Mouse (Mus musculus): ENCODE measurements around the gene Arhgap9. TPM values are rescaled to one million over a fixed set of nuclear protein-coding genes. Genes with fewer than 3 reads are reported as not detected.
A peak's percentile ranks its signal among the peaks of the same experiment; 100 is the strongest.

Gene Arhgap9
- polyA plus RNA-seq, 1 experiment from 2014 or later, result 0.88 TPM

DNA sequence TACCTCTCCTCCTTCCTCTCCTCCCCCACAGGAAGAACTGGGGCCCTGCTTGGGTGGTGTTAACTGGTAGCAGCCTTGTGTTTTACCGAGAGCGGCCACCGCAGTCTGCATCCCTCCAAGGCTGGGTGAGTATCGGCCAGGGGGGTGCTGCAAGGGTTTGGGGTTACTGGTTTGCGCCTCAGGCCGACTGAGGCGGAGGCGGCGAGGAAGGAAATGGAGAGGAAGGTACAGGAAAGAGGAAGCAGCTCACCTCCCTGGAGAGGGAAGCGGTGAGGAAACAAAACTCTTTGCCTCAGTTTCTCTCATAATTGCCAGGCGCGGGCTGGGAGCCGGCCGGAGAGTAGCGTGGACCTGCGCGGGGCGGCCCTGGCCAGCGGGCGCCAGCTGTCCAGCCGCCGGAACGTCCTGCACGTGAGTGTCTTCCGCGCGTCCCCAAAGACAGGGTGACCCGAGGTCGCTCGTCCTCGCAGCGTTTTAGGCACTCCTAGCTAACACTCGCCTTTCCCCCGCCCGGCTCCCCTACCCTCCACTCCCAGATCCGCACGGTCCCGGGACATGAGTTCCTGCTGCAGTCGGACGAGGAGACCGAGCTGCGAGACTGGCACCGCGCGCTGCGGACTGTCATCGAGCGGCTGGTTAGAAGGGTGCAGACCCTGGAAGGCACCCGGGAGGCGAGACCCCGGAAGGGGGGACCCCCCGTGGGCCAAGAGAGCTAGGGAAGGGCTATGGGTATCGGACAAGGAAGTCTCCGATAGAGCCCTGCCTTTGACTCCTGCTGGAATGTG lies 4.4 kb downstream of the Arhgap9 start:
- H3K9ac ChIP-seq (replicated peaks), result no peak overlapping the region; the same call in 1 of the 2 replicates
- no peak overlapping the region for H3K27ac ChIP-seq (replicated peaks)
- under 1% methylated on average over 54 of the region's 54 CpGs for WGBS
- peaks cover 71% of the 10 kb centered on the region for H3K27me3 ChIP-seq (replicated peaks)
- H3K4me2 ChIP-seq, result peak overlapping the region; percentile 59
- no peak; the same call in 1 of the 2 replicates for ATAC-seq (ENCODE audit: low FRiP score)
- H3K36me3 ChIP-seq, result no peaks in the 10 kb centered on the region
- peak overlapping the region; percentile 37 for H3K4me3 ChIP-seq (replicated peaks)
- no peaks in the 10 kb centered on the region for H3K9me3 ChIP-seq (replicated peaks)
- H3K4me1 ChIP-seq, result peaks cover 15% of the 10 kb centered on the region

DNA sequence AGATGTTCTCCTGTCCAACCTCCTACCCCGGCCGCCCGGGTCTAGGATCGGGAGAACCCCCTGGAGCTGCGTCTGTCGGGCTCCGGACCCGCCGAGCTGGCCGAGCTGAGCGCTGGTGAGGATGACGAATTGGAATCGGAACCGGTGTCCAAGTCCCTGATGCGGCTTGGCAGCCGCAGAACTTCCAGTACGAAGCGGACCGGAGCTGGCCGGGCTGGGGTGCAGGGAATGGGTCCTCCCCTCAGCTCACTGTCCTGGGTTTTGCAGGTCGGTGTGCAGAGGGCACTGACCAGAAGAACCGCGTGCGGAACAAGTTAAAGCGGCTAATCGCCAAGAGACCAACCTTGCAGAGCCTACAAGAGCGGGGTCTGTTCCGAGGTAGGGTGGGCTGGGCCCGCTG lies 5.1 kb downstream of the Arhgap9 start:
- no peak for ATAC-seq (ENCODE audit: low FRiP score)
- Histone ChIP-seq H3K9ac (replicated peaks) (no peak overlapping the region; the same call in 1 of the 2 replicates), H3K4me3 (replicated peaks) (peak overlapping the region; percentile 37), H3K4me1 (peaks cover 15% of the 10 kb centered on the region), H3K9me3 (replicated peaks) (no peaks in the 10 kb centered on the region), H3K27ac (replicated peaks) (no peak overlapping the region), H3K27me3 (replicated peaks) (peaks cover 71% of the 10 kb centered on the region), H3K36me3 (no peaks in the 10 kb centered on the region), H3K4me2 (peak overlapping the region; percentile 59)
- 6% methylated on average over 29 of the region's 29 CpGs for WGBS

DNA sequence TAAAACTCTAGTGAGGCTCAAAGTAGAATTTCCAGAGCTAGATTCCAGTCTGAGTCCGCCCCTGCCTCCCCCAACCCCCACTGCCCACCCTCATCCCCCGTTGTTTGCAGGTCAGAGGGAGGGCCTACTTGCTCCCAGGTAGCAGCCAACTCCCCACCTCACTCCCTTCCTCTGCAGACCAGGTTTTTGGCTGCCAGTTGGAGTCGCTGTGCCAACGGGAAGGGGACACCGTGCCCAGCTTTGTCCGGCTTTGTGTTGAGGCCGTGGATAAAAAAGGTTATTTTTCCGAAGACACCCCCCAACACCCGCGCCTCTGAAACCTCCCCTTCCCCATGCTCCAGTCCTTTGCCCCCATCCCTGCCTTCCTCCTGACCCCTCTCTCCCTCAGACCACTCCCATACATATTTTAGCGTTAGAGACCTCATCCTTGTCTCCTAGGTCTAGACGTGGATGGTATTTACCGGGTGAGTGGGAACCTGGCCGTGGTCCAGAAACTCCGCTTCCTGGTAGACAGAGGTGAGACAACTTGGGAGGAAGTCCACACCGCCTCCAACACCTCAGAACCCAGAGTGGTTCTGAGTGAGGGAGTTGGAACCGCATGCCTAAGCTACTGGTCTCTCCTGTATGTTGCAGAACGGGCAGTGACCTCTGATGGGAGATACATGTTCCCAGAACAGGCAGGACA lies 5.8 kb downstream of the Arhgap9 start:
- no peak overlapping the region for H3K9ac ChIP-seq (replicated peaks)
- no peak overlapping the region for H3K4me2 ChIP-seq
- peaks cover 67% of the 10 kb centered on the region for H3K27me3 ChIP-seq (replicated peaks)
- no peaks in the 10 kb centered on the region for H3K9me3 ChIP-seq (replicated peaks)
- 51% methylated on average over 18 of the region's 18 CpGs for WGBS
- ATAC-seq (ENCODE audit: low FRiP score), result no peak
- H3K4me3 ChIP-seq (replicated peaks), result no peak overlapping the region
- no peak overlapping the region for H3K27ac ChIP-seq (replicated peaks)
- peaks cover 15% of the 10 kb centered on the region for H3K4me1 ChIP-seq
- H3K36me3 ChIP-seq, result no peaks in the 10 kb centered on the region

DNA sequence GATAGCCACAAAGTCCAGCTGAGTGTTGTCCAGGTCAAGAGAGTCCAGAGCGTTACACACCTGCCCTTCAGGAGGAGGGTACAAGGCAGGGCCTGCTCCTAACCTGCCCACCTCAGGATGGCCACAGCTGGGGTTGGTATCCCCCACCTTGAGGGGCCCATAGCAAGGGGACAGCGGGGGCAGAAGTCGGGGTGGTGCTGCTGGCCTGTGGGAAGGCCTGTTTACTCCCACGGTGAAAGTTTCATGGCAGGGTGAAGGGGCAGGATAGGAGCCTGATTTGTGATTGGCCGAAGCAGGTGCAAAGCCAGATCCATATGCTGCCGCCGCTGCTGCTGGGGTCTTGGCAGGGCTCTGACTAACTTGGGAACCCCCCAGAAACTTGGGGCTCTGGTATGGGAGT lies 8.4 kb downstream of the Arhgap9 start:
- H3K4me3 ChIP-seq (replicated peaks), result no peak overlapping the region
- no peak overlapping the region for H3K27ac ChIP-seq (replicated peaks)
- no peak overlapping the region for H3K4me2 ChIP-seq
- no peak for ATAC-seq (ENCODE audit: low FRiP score)
- no peaks in the 10 kb centered on the region for H3K9me3 ChIP-seq (replicated peaks)
- WGBS, result 88% methylated on average over 7 of the region's 7 CpGs
- H3K9ac ChIP-seq (replicated peaks), result no peak overlapping the region
- H3K27me3 ChIP-seq (replicated peaks), result peaks cover 43% of the 10 kb centered on the region
- no peaks in the 10 kb centered on the region for H3K36me3 ChIP-seq
- H3K4me1 ChIP-seq, result peaks cover 15% of the 10 kb centered on the region

DNA sequence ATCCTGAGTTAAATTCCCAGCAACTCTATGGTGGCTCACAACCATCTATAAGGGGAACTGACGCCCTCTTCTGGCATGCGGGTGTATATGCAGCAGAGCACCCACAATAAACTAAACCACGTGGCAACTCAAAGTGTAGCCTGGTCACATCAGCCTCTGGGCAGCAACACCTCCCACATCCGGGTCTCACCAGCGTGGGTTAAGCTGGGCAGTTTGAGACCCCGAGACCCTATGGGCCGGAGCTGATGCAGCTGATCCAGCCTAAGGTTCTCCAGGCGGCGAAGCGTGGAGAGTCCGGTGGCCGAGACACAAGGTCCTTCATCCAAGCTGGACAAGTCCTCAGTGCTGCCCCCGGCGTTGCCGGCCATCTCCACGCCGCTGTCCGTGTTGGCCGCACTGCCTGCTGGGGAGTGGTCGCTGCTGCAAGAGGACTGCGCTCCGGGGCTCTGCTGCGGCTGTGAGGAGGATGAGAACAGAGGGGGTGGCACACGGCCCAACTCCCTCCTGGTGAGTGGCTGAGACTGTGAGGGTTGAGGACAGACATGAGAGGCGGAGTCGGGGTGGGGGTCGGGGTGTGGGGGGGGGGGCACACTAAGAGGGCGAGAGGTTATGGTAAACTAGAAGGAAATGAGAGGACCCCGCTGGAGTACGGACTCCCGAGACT lies 10.6 kb downstream of the Arhgap9 start:
- ATAC-seq (ENCODE audit: low FRiP score), result no peak
- H3K36me3 ChIP-seq, result no peaks in the 10 kb centered on the region
- no peak overlapping the region for H3K27ac ChIP-seq (replicated peaks)
- WGBS, result 42% methylated on average over 31 of the region's 31 CpGs
- H3K9me3 ChIP-seq (replicated peaks), result no peaks in the 10 kb centered on the region
- H3K4me3 ChIP-seq (replicated peaks), result peak overlapping the region; percentile 19; the same call in 1 of the 2 replicates
- no peak overlapping the region for H3K9ac ChIP-seq (replicated peaks)
- peaks cover 22% of the 10 kb centered on the region for H3K27me3 ChIP-seq (replicated peaks)
- peak overlapping the region; percentile 44 for H3K4me2 ChIP-seq
- no peaks in the 10 kb centered on the region for H3K4me1 ChIP-seq

DNA sequence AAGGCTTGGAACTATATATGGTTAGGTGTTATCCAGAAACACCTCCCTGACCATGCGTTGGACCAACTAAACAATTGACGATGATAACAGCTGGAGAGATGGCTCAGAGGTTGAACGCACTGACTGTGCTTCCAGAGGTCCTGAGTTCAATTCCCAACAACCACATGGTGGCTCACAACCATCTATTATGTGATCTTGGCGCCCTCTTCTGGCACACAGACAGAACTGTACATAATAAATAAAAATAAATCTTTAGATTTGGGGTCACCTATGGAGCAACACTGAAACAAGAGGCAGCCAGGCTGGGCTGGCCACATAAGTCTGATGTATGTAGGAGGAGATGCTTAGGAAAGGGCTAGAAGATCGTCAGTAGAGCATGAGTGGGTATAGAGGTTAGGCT lies 11.4 kb downstream of the Arhgap9 start:
- ATAC-seq (ENCODE audit: low FRiP score), result no peak
- Histone ChIP-seq H3K4me3 (replicated peaks) (no peak overlapping the region), H3K9ac (replicated peaks) (no peak overlapping the region), H3K27ac (replicated peaks) (no peak overlapping the region), H3K36me3 (no peaks in the 10 kb centered on the region), H3K9me3 (replicated peaks) (no peaks in the 10 kb centered on the region), H3K4me2 (no peak overlapping the region), H3K27me3 (replicated peaks) (peaks cover 14% of the 10 kb centered on the region), H3K4me1 (no peaks in the 10 kb centered on the region)
- WGBS, result 69% methylated on average over 5 of the region's 5 CpGs

DNA sequence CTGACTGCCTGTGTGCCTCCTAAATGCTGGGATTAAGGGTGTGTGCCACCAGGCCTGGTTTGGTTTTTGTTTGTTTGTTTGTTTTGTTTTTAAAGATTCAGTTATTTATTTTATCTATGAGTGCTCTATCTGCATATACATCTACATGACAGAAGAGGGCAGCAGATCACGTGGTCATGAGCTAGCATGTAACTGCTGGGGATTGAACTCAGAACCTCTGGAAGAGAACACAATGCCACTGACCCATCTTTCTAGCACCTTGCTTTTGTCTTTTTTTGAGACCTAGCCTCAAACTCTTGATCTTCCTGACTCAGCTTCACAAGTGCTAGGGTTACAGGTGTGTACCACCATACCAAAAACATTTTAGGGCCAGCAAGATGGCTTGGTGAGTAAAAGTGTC lies 13.5 kb downstream of the Arhgap9 start:
- 70% methylated on average over 1 of the region's 1 CpGs for WGBS
- ATAC-seq (ENCODE audit: low FRiP score), result no peak
- H3K4me2 ChIP-seq, result no peak overlapping the region

DNA sequence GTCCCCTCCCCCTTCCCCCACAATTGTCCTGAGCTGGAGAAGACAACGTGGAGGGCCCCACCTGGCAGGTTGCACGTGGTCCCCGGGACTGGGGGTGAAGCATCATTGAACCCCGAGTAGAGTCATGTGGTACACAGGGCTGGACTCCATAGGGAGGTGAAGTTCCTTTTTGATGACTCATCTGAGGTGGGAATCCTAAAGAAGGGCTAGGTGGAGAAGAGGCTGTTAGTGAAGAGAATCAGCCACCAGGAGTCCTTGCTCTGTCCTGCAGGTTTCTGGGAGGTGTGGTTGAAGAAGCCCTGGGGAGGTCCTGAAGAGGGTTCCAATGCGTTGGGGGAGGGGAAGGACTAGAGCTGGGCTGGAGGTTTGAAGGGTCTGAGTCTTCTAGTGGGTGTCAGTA lies 15.2 kb downstream of the Arhgap9 start:
- no peak overlapping the region for H3K9ac ChIP-seq (replicated peaks)
- WGBS, result 75% methylated on average over 5 of the region's 5 CpGs
- no peak overlapping the region for H3K27ac ChIP-seq (replicated peaks)
- H3K9me3 ChIP-seq (replicated peaks), result no peaks in the 10 kb centered on the region
- H3K27me3 ChIP-seq (replicated peaks), result peaks cover 25% of the 10 kb centered on the region
- H3K4me2 ChIP-seq, result no peak overlapping the region
- H3K4me3 ChIP-seq (replicated peaks), result no peak overlapping the region
- H3K36me3 ChIP-seq, result no peaks in the 10 kb centered on the region
- no peak for ATAC-seq (ENCODE audit: low FRiP score)
- peaks cover 31% of the 10 kb centered on the region for H3K4me1 ChIP-seq

More for the DNA sequence above, 13.5 kb downstream of the Arhgap9 start:
- no peaks in the 10 kb centered on the region for H3K9me3 ChIP-seq (replicated peaks)
- peaks cover 9% of the 10 kb centered on the region for H3K27me3 ChIP-seq (replicated peaks)
- no peak overlapping the region for H3K27ac ChIP-seq (replicated peaks)
- no peak overlapping the region for H3K9ac ChIP-seq (replicated peaks)
- no peak overlapping the region for H3K4me3 ChIP-seq (replicated peaks)
- peaks cover 17% of the 10 kb centered on the region for H3K4me1 ChIP-seq
- no peaks in the 10 kb centered on the region for H3K36me3 ChIP-seq

DNA sequence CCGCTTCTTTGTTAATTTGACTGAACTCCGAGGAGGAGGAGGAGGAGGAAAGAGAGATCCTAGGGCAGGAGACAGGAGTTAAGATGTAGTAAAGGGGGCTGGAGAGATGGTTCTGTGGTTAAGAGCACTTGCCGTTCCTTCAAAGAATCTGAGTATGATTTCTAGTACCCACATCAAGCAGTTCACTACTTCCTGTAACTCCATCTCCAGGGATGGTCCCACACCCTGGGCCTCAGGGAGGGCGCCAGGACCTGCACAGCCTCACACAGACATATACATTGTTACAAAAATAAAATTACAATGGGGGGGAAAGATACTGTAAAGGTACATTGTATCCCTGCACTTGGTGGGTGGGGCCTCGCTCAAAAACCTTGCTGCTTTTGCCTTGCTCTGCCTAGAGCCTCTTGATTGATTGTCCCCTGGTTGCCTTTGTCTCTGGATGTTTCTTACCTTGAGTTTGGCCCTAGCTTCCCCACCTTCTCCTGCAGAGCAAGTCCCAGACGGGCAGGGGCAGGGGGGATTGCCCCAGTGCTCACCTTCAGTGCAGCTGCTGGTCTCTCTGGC lies 15.9 kb downstream of the Arhgap9 start:
- H3K9ac ChIP-seq (replicated peaks), result no peak overlapping the region
- H3K36me3 ChIP-seq, result no peaks in the 10 kb centered on the region
- no peak overlapping the region for H3K4me3 ChIP-seq (replicated peaks)
- H3K27me3 ChIP-seq (replicated peaks), result peaks cover 32% of the 10 kb centered on the region
- peaks cover 38% of the 10 kb centered on the region for H3K4me1 ChIP-seq
- no peak overlapping the region for H3K27ac ChIP-seq (replicated peaks)
- ATAC-seq (ENCODE audit: low FRiP score), result no peak
- H3K9me3 ChIP-seq (replicated peaks), result no peaks in the 10 kb centered on the region
- 87% methylated on average over 6 of the region's 6 CpGs for WGBS
- H3K4me2 ChIP-seq, result no peak overlapping the region

DNA sequence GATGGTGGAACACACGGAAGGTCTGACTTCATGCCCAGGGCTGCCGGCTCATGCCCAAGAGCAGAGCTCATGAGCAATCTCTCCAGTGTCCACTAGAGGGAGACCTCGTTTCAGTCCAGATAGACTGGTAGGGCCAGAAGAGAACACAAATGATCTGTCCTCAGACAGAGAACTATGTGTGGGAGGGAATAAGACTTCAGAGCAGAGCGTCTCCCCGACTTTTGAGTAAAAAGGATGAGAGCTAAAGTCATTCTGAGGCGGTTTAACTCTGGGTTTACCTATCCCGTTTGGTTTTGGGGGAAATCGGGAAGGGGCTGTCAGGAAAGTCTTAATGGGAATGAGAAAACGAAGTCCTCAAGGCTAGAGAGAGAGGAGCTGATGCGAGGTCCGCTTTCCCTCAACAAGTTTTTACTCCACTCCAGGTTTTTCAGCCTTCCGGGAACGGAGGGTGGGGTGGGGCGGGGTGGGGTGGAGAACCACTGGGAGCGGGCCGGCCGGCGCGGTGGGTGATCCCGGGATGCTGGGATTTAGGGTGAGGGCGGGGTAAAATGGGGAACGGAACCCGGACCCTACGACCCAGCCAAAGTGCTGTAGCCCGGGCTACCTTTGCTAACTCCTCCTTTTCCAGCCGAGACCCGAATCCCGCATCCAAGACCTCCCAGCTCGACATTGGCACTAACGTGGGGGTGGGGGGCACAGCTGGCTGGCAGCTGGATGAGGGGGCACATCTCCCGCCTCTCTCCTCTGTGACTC lies 17.3 kb downstream of the Arhgap9 start:
- peaks cover 38% of the 10 kb centered on the region for H3K4me1 ChIP-seq
- ATAC-seq (ENCODE audit: low FRiP score), result peak; percentile 76; the same call in 1 of the 2 replicates

More for the DNA sequence above, 17.3 kb downstream of the Arhgap9 start:
- H3K4me3 ChIP-seq (replicated peaks), result peak overlapping the region; percentile 39
- WGBS, result 0% methylated on average over 26 of the region's 31 CpGs
- H3K27me3 ChIP-seq (replicated peaks), result peaks cover 32% of the 10 kb centered on the region
- peak overlapping the region; percentile 72 for H3K27ac ChIP-seq (replicated peaks)
- peak overlapping the region; percentile 67 for H3K4me2 ChIP-seq
- no peaks in the 10 kb centered on the region for H3K9me3 ChIP-seq (replicated peaks)
- H3K9ac ChIP-seq (replicated peaks), result 0 out of 2 replicates have a peak overlapping the region, but pooled peaks have one; percentile 14
- no peaks in the 10 kb centered on the region for H3K36me3 ChIP-seq

Measured in neural tube, embryonic 15.5 days (tissue).